Mouse (Mus musculus) lung, embryonic 14.5 days (tissue): ENCODE data around the gene Rpl37. TPM values are rescaled to one million over a fixed set of nuclear protein-coding genes. Genes with fewer than 3 reads are reported as not detected.
A peak's percentile ranks its signal among the peaks of the same experiment; 100 is the strongest.

ENCODE experiments used
- ATAC-seq: fragments of 200-750 bp; cut with Nextera tagmentation; 2 replicates; pipeline ENCODE4 v1.8.0; 2017; ENCODE audit warnings: mild to moderate bottlenecking, moderate TSS enrichment, moderate library complexity; ENCODE audit not compliant: insufficient read depth
- DNase-seq: peaks from one replicate; pipeline ENCODE4 v3.0.0-alpha.2; 2015
- H3K27ac ChIP-seq: fragments of 300-500 bp; sonication (generic); 2 replicates; pipeline ENCODE4 v1.5.1; 2014; ENCODE audit warnings: low read depth, mild to moderate bottlenecking, moderate library complexity
- H3K27me3 ChIP-seq: fragments of 300-500 bp; sonication (generic); 2 replicates; pipeline ENCODE4 v1.6.1; 2014; ENCODE audit warnings: low read length, control low read depth; ENCODE audit not compliant: insufficient read depth
- H3K36me3 ChIP-seq: fragments of 300-500 bp; sonication (generic); 2 replicates; pipeline ENCODE4 v1.6.1; 2014; ENCODE audit warnings: control low read depth; ENCODE audit not compliant: insufficient read depth
- H3K4me1 ChIP-seq: fragments of 300-500 bp; sonication (generic); 2 replicates; pipeline ENCODE4 v1.6.1; 2014; ENCODE audit warnings: antibody characterized with exemption, control low read depth; ENCODE audit not compliant: insufficient read depth
- H3K4me2 ChIP-seq: fragments of 300-500 bp; sonication (generic); 2 replicates; pipeline ENCODE4 v1.6.1; 2014; ENCODE audit warnings: mild to moderate bottlenecking
- H3K4me3 ChIP-seq: fragments of 300-500 bp; sonication (generic); 2 replicates; pipeline ENCODE4 v1.5.1; 2014; ENCODE audit warnings: low read depth, low read length
- H3K9ac ChIP-seq: fragments of 300-500 bp; sonication (generic); 2 replicates; pipeline ENCODE4 v1.6.1; 2014
- H3K9me3 ChIP-seq: fragments of 300-500 bp; sonication (generic); 2 replicates; pipeline ENCODE4 v1.6.1; 2016; ENCODE audit warnings: low read depth, low read length, control low read depth
- CTCF ChIP-seq: IDR thresholded peaks from 2 replicates; pipeline ENCODE4 v1.5.1; 2016; ENCODE audit warnings: antibody characterized with exemption, low read depth
- WGBS: fragments of 180-500 bp; shearing (Covaris S2); extraction: QIAGEN DNeasy Blood & Tissue Kit; methylation state at CpG from one replicate; pipeline ENCODE4 v1.1.7; 2014; 5-methylcytosine and 5-hydroxymethylcytosine counted together
- polyA plus RNA-seq: library from polyadenylated mRNA; unstranded; fragments of >200 nt; fragmentation: Nextera tagmentation; extraction: Ambion mirVana; gene quantifications from 2 replicates; pipeline ENCODE4 v1.2.1, GENCODE M21; 2014

The Rpl37 gene
- polyA plus RNA-seq, 1 experiment from 2014 or later: 683 TPM

DNA sequence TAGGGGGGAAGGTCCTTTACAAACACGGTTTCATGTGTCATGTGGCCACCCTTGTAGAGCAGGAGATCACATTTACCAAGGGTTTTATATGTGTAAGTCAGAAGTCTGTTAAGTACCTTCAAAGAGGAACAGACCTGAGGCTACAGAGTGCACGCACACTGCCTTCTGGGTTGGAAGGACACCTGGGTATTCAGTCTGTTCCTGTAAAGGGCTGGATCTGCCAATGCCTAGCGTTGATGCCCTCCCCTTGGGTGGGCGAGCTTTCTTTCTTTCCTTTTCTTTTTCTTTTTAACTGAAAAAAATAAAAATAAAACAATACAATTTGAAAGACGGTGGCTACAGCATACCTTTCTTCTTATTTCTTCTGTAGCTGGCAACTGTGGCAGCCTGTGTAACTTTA is 38.6 kb downstream of the Rpl37 start:
- Histone ChIP-seq H3K9me3 (no peaks in the 10 kb centered on the region), H3K36me3 (no peaks in the 10 kb centered on the region), H3K27ac (no peak overlapping the region), H3K4me3 (no peak overlapping the region), H3K9ac (no peak overlapping the region), H3K27me3 (no peaks in the 10 kb centered on the region), H3K4me1 (0 out of 2 replicates have a peak, but pooled peaks cover 5% of the 10 kb centered on the region), H3K4me2 (no peak overlapping the region)
- TF ChIP-seq CTCF: no peak
- DNase-seq (no peak), ATAC-seq (0 out of 2 replicates have a peak, but pooled peaks have one; percentile 11)
- WGBS: 76% methylated on average over 5 of the region's 5 CpGs

DNA sequence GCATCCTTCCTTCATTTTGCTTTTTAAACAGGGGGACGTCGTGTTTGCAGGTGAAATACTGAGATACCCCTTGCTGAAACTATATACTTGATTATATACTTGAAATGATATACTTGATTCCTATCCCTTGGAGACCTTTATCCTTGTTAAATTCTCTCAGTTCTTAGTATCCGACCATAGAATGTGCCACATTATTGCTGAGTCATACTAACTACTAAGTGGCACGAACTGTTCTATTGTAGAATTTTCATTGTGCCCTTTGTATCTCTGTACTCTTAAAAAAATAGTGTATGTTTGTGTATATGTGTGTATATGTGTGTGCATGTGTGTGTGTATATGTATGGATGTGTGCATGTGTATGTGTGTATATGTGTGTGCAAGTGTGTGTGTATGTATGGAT is 39.9 kb downstream of the Rpl37 start:
- Histone ChIP-seq H3K9ac (no peak overlapping the region), H3K4me3 (no peak overlapping the region), H3K27ac (no peak overlapping the region), H3K36me3 (0 out of 2 replicates have a peak, but pooled peaks cover 3% of the 10 kb centered on the region), H3K27me3 (no peaks in the 10 kb centered on the region), H3K4me2 (no peak overlapping the region), H3K4me1 (0 out of 2 replicates have a peak, but pooled peaks cover 5% of the 10 kb centered on the region), H3K9me3 (no peaks in the 10 kb centered on the region)
- ATAC-seq (no peak), DNase-seq (no peak)
- no peak for TF ChIP-seq CTCF
- 81% methylated on average over 4 of the region's 4 CpGs for WGBS

DNA sequence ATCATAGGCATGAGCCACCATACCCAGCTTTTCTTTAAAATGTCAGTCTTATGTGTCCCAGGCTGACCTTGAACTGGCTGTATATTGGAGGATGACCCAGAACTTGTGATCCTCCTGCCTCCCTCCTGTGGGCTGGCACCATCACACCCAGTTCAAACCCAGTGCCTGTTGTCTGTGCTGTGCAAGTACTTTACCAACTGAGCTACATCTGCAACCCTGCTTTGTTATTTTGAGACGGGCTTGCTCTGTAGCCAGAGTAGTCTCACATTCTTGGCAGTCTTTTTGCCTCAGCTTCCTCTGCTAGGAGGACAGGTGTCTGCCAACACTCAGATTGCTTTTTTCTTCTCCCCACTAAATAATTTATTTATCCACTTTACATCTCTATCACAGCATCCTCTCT is 40.9 kb downstream of the Rpl37 start:
- Histone ChIP-seq H3K4me3 (no peak overlapping the region), H3K36me3 (0 out of 2 replicates have a peak, but pooled peaks cover 3% of the 10 kb centered on the region), H3K4me1 (0 out of 2 replicates have a peak, but pooled peaks cover 5% of the 10 kb centered on the region), H3K4me2 (no peak overlapping the region), H3K27ac (no peak overlapping the region), H3K9me3 (no peaks in the 10 kb centered on the region), H3K27me3 (no peaks in the 10 kb centered on the region), H3K9ac (no peak overlapping the region)
- ATAC-seq (no peak), DNase-seq (no peak)
- 64% methylated on average over 1 of the region's 1 CpGs for WGBS
- TF ChIP-seq CTCF: no peak

DNA sequence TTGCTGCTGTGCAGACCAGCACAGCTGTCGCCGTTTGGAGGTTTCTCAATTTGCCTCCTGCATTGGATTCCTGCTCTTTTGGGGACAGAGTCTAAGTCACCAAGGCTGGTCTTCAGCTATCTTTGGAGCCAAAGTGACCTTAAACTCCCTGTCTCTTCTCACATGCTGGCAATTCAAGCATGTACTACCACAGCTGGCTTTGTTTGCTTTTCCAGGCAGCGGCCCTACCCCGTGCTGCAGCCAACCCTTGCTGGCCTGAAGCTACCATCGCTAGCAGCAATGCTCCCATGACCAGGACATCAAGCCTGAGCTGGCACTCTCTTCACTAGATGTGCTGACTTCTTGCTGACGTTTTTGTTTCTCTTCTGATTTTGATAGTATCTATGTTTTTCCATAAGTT is 42.4 kb downstream of the Rpl37 start:
- Histone ChIP-seq H3K4me2 (no peak overlapping the region), H3K4me3 (no peak overlapping the region), H3K36me3 (peaks cover 12% of the 10 kb centered on the region), H3K4me1 (0 out of 2 replicates have a peak, but pooled peaks cover 5% of the 10 kb centered on the region), H3K9ac (no peak overlapping the region), H3K27ac (no peak overlapping the region), H3K9me3 (no peaks in the 10 kb centered on the region), H3K27me3 (no peaks in the 10 kb centered on the region)
- DNase-seq (no peak), ATAC-seq (no peak)
- WGBS: 52% methylated on average over 6 of the region's 6 CpGs
- no peak for TF ChIP-seq CTCF

DNA sequence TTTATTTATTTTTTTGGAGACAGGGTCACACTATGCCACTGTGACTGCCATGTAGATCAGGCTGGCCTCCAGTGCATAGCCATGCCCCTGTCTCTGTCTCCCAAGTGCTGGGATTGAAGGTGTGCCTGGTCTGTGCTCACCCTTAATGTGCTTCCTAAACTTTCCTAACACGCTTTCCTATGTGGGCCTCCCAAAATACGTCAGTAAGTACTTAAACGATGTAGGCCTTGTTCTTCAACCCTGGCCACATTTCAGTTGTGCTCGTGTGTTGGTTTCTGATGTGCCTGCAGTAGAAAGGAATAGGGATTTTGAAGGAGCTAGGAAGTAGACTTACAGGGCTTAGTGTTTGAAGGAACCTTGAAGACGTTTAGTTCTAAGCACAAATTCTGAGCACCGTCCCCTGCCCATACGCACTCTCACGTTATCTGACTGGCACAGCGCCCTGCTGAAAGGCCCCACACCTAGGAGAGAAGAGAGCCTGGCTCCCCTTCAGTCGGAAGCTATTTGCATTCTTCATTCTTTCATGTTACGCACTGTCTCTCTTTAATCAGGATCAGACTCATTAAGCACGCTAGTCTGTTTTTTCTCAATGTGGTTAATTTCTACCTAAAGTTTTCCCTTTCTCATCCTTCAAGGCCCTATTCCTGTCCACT is 48.8 kb downstream of the Rpl37 start:
- Histone ChIP-seq H3K27ac (no peak overlapping the region), H3K9me3 (no peaks in the 10 kb centered on the region), H3K4me3 (no peak overlapping the region), H3K36me3 (peaks cover 57% of the 10 kb centered on the region), H3K4me1 (no peaks in the 10 kb centered on the region), H3K9ac (no peak overlapping the region), H3K4me2 (no peak overlapping the region), H3K27me3 (no peaks in the 10 kb centered on the region)
- ATAC-seq (no peak), DNase-seq (no peak)
- no peak for TF ChIP-seq CTCF
- WGBS: 82% methylated on average over 12 of the region's 12 CpGs

Other genes starting within 250 kb of the Rpl37 start
- gene Mroh2b, start 217.9 kb upstream of the Rpl37 start, polyA plus RNA-seq: not detected in 2 replicates
- gene C7, start 52.9 kb upstream of the Rpl37 start, polyA plus RNA-seq: 0.11 and 0.34 TPM in 2 replicates
- gene Card6, start 8.1 kb upstream of the Rpl37 start, polyA plus RNA-seq: 1.7 and 2.2 TPM in 2 replicates
- gene Prkaa1, start 27.2 kb downstream of the Rpl37 start, polyA plus RNA-seq: 22.3 and 23.3 TPM in 2 replicates
- 41.9 and 44.6 TPM in 2 replicates for gene Ttc33, start 68.9 kb downstream of the Rpl37 start, polyA plus RNA-seq
- gene Ptger4, start 127.5 kb downstream of the Rpl37 start, polyA plus RNA-seq: 1.0 and 1.8 TPM in 2 replicates